Mouse (Mus musculus) small intestine, adult 2 months (tissue): ENCODE data around the gene Camk1g.

Experiments
- CTCF ChIP-seq: fragments of 200-500 bp; IDR thresholded peaks from 2 replicates; pipeline ENCODE4 v1.5.1; 2012; ENCODE audit warnings: low read depth, mild to moderate bottlenecking, control low read depth, inconsistent platforms, low read length, moderate library complexity, mixed read lengths; ENCODE audit not compliant: insufficient replicate concordance, insufficient read length; ENCODE audit errors: extremely low read depth
- POLR2A ChIP-seq: fragments of 200-500 bp; IDR thresholded peaks from 2 replicates; pipeline ENCODE4 v1.6.1; 2012; ENCODE audit warnings: low read depth, mild to moderate bottlenecking, control low read depth, inconsistent platforms, low read length, moderate library complexity

- TF ChIP-seq POLR2A, result no peak
- no peak for TF ChIP-seq CTCF
Measured at GRCm38 (mm10) chr1:193309785-193310518, 60.1 kb downstream of the Camk1g start.
